8 mouse cellular contexts compared by ENCODE assay signal in genomic region chr19:47090550-47091156, GRCm38 (mm10). TPM values are rescaled to one million over a fixed set of nuclear protein-coding genes. Genes with fewer than 3 reads are reported as not detected.
A peak's percentile ranks its signal among the peaks of the same experiment; 100 is the strongest.
DNase-seq lines count a peak whose midpoint lies in the region; ATAC-seq and TF ChIP-seq lines count a peak whose summit lies in the region.

Gene Usmg5 (minus strand): TSS chr19:47090647.
Gene Pdcd11 (plus strand): TSS chr19:47090768.

- H3K27ac ChIP-seq in hindbrain, embryonic 13.5 days = peak within 1 kb of the TSS; percentile 90

- CTCF ChIA-PET in Patski (lab: Charles Lee) = interaction anchor here (1.0 to 1.6 kb wide), 3 partner anchors 9 to 24 kb away, joined by 3 to 6 read pairs (median 5); no protein-coding TSS in a partner anchor

- ATAC-seq in Patski = peak; percentile 96
- ATAC-seq in hindbrain, embryonic 13.5 days (ENCODE audit: low FRiP score) = peak; percentile 100

- POLR2A ChIA-PET in Patski (lab: Charles Lee) = interaction anchor here (0.9 to 2.1 kb wide), 4 partner anchors 10 to 23 kb away, joined by 3 to 9 read pairs (median 4); partner anchors contain the start of gene Taf5

- TF ChIP-seq CTCF in Patski (IDR thresholded peaks at IDR 0.05) = no peak

- H3K36me3 ChIP-seq in hindbrain, embryonic 13.5 days = peaks cover 28% of the 10 kb centered on the region

- in situ Hi-C loops in Patski (cut with MboI; ENCODE audit: low pct_unique_long_range_greater_than_20kb) = no loop called here

- H3K9me3 ChIP-seq in hindbrain, embryonic 13.5 days = no peaks in the 10 kb centered on the region

- WGBS in hindbrain, embryonic 13.5 days = under 1% methylated on average over 56 of the region's 56 CpGs

- peak within 1 kb of the TSS; percentile 99 for H3K9ac ChIP-seq in hindbrain, embryonic 13.5 days

- no peaks in the 10 kb centered on the region for H3K27me3 ChIP-seq in Patski
- no peaks in the 10 kb centered on the region for H3K27me3 ChIP-seq in hindbrain, embryonic 13.5 days

- peaks cover 27% of the 10 kb centered on the region for H3K4me1 ChIP-seq in hindbrain, embryonic 13.5 days (replicated peaks)

- H3K4me2 ChIP-seq in hindbrain, embryonic 13.5 days = peak within 1 kb of the TSS; percentile 75

- peak within 1 kb of the TSS; percentile 98 for H3K4me3 ChIP-seq in hindbrain, embryonic 13.5 days

- peak; percentile 64 for DNase-seq in Patski (ENCODE audit: low read depth, low spot score)
- peak; percentile 98 to 99 for DNase-seq in cerebellum, postnatal 14 days
- DNase-seq in frontal cortex, postnatal 14 days (ENCODE audit: low spot score in 2 of 2) = peak; percentile 95 to 96
- DNase-seq in layer of hippocampus, postnatal 25 days (ENCODE audit: extremely low spot score in 1 of 2, low spot score in 1 of 2) = peak; percentile 86 to 93
- peak; percentile 97 for DNase-seq in lung, postnatal 25 days (ENCODE audit: low spot score)
- DNase-seq in retina, embryonic 14.5 days (ENCODE audit: low spot score) = peak; percentile 98
- peak; percentile 94 for DNase-seq in thymus, postnatal 4 days

RNA-seq across cellular contexts. Expression of gene Usmg5, which starts in this region (rescaled TPM):
- polyA plus RNA-seq in Patski (2021) = 714 TPM
- polyA plus RNA-seq in hindbrain, embryonic 13.5 days (2015; fragmentation: Nextera tagmentation; extraction: Ambion mirVana) = 1,588 and 1,676 TPM in 2 replicates
- 100 to 1,000 TPM; 780 to 828 TPM for total RNA-seq in layer of hippocampus, postnatal 25 days (2021)

RNA-seq across cellular contexts. Expression of gene Pdcd11, which starts in this region (rescaled TPM):
- polyA plus RNA-seq in Patski (2021) = 29.3 TPM
- 6.7 and 7.3 TPM in 2 replicates for polyA plus RNA-seq in hindbrain, embryonic 13.5 days (2015; fragmentation: Nextera tagmentation; extraction: Ambion mirVana)
- total RNA-seq in layer of hippocampus, postnatal 25 days (2021) = 10 to 100 TPM; 15.7 to 19.2 TPM

Comparison
In these comparisons a context has a peak if more than half of its experiments do, and no peak if none do; other contexts are left out.
1. Peak in every context shown above with its lines: DNase-seq, ATAC-seq, H3K4me3 ChIP-seq and H3K27ac ChIP-seq.